Mouse (Mus musculus) c-Kit-negative CD71-positive TER-119-positive erythroid progenitor cells, embryonic 14.5 days (primary cell): ENCODE measurements around the gene Sds.
"Not testable (repeated sequence)": the region's sequence is repeated elsewhere in the genome, so short reads cannot be mapped to it uniquely, and the experiment has no call there.

Experiments used
- DNase-seq: peaks from one replicate; pipeline ENCODE4 v3.0.0-alpha.2; 2013; ENCODE audit warnings: low read depth, low spot score

Sds gene

DNA sequence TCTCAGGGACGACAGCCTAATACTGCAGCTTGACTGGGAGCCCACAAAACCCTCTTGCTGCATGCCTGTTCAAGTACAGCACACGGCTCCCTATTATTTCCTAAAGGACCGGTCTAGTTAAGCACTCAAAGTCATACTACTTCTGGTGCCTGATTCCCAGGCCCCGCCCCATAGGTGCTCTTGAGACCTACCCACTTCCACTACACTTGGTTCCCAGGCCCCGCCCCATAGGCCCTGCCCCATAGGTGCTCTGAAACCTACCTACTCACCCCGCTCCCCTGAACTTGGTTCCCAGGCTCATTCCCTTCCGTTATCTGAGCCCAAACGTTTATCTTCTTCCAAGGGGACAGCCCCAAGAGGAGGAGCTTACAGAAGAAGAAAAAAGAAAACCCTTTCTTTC is 11.5 kb downstream of the Sds start:
- no peak for DNase-seq

GRCm38 (mm10) chr5:120490679-120491192 is 14.4 kb downstream of the Sds start:
- DNase-seq = no peak

- DNase-seq = no peak
Measured at GRCm38 (mm10) chr5:120492437-120492836, 16.1 kb downstream of the Sds start.

DNA sequence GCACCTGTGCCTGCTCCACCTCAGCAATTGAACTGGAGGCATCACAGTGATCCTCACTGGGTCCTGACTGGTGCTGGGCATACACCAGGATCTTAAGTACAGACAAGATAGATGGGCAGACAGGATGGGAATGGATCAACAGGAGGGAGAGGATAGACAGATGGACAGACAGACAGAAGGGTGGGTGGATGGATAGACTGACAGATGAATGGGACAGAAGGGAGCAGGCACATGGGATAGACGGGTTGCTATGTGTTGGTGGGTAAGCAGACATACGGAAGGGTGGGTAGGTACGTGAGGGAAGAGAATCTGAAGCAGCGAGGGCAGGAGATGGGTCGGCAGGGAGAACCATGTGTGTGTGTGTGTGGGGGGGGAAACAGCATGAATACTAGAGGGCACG is 17.1 kb downstream of the Sds start:
- DNase-seq = no peak

DNA sequence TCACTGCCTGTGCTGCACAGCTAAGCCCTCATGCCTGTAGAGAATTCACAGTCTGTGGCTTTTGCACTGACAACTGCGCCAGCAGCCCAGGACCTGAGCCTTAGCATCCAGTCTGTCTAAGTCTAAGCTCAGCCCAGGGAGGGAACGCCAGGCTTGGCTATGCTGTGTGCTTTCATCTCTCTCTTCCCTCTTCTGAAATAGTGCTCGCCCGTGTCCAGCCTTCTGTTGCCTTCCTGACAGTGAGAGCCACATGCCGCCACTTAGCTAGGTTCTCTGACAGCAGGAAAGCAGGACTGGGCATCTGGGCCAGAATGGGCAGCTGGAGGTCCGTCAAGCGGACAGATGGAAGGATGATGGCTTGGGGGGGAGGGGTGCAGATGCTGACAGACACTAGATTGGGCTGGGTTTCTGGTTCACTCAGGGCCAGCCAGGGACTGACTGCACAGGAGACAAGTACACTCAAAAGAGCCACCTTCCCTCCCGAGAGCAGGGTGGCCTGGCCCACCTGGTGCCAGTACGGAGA is 17.6 kb downstream of the Sds start:
- no peak for DNase-seq

- DNase-seq = no peak
Measured at GRCm38 (mm10) chr5:120495064-120495702, 18.9 kb downstream of the Sds start.

- DNase-seq = no peak
Measured at GRCm38 (mm10) chr5:120495703-120496226, 19.4 kb downstream of the Sds start.

DNA sequence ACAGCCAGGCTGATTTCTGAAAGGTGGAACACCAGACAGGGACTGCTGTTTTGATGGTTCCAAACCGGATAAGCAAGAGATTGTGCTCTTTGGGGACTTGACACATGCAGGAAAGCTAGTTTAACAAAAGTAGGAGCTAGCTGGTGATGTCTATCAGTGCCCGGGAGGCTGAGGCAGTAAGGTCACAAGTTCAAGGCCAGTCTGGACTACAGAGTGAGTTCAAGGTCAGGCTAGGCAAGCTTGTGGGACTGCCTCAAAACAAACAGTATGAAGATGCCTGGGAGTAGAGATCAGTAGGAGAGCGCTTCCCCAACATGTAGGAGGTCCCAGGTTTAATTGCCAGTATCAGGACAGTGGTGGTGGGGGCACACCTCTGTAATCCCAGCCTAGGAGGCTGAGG is 20.7 kb downstream of the Sds start:
- DNase-seq = no peak

DNA sequence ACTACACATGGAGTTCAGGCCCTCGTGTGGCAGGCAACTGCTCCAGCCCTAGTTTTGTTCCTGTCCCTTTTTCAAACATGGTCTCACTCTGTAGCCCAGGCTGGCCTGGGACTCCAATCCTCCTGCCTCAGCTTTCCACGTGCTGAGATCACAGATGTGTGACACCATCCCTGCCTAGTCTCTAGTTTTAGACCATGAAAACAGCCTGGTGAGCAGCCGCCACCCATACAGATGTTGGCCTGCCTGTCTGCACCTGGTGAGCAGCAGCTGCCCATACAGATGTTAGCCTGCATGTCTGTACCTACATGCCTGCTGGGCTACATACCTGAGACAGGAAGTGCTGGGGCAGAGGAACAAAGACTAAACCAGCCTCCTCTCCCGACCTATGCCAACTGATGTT is 22.9 kb downstream of the Sds start:
- DNase-seq = no peak

- DNase-seq = not testable (repeated sequence)
Measured at GRCm38 (mm10) chr5:120500609-120501008, 24.3 kb downstream of the Sds start.

DNA sequence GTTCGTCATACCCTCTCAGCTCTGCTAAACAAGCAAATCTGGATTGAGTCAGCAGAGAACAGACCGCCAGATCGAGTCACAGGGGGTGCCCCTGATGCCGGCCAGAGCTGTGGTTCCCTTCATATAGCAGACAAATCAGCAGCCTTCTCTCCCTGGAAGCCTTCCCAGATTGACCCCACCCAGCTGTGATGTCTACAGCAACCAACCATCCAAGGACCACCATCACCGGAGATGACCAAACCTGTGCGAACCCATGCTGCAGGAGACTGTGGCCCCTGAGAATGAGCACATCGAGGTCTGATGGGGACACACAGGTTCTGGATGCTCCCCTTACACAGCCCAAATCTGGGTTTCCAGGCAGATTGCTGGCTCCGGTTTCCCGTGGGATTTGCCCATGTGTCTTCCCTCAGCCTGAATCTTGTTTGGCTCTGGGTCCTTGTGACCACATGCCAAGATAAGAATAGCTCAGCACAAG is 25.9 kb downstream of the Sds start:
- no peak for DNase-seq

DNA sequence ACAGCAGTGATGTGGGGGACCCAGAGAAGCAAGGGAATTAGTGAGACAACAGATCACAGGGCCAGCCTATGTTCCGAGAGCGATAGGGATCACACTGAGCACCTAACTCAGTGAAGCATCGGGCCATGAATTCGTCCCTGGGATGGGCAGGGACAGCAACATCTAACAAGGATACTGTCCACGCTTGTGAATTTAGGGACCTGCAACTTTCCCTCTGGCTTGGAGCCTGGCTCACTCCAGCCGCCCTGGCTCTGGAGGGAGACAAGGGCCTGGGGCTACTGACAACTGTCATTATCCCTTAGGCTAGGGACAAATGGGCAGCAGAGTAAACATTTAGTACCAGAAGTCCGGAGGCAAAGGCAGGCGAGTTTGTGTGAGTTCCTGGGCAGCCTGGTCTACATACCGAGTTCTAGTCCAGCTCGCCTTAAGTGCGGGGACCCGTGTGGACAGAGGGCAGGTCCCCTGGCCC is 26.4 kb downstream of the Sds start:
- DNase-seq = no peak

- DNase-seq = peak; percentile 76
Measured at GRCm38 (mm10) chr5:120503144-120503795, 26.9 kb downstream of the Sds start, which contains the start of gene Plbd2. Gene Plbd2, minus strand, starts transcription at chr5:120503625.

DNA sequence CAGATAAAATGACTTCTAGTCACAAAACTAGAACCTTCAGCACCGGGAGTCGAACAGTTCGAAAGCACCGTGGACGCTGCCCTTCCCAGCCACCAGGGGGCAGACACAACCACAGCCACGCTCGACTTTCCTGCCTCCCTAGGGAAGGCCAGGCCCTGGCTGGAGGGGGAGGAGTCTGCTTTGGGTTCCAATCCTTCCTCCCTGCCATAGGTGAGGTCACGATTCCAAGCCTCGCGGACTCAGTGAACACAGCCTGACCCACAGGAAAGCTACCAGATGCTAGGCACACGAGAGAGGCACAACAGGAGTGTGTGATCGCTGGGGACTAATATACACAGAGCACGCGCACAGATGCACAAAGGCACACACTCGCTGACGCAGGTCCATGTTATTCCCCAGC is 29.0 kb downstream of the Sds start:
- DNase-seq = peak; percentile 59

- DNase-seq = no peak
Measured at GRCm38 (mm10) chr5:120505781-120506180, 29.5 kb downstream of the Sds start.

GRCm38 (mm10) chr5:120506490-120506889 is 30.2 kb downstream of the Sds start:
- DNase-seq = no peak

GRCm38 (mm10) chr5:120507311-120507710 is 31.0 kb downstream of the Sds start:
- DNase-seq = no peak

GRCm38 (mm10) chr5:120510982-120511642 is 34.8 kb downstream of the Sds start, which contains the start of gene Slc8b1:
Gene Slc8b1, plus strand, starts transcription at chr5:120511168.
- peak; percentile 76 for DNase-seq

- no peak for DNase-seq
Measured at GRCm38 (mm10) chr5:120511643-120512220, 35.4 kb downstream of the Sds start.

GRCm38 (mm10) chr5:120512911-120513555 is 36.7 kb downstream of the Sds start:
- no peak for DNase-seq
